Mouse (Mus musculus) Patski (cell line): ENCODE results near the gene Sfrp2. TPM values are rescaled to one million over a fixed set of nuclear protein-coding genes. Genes with fewer than 3 reads are reported as not detected.

Source experiments
- ATAC-seq: fragments of 100-300 bp; one replicate; pipeline ENCODE4 v1.8.0; 2021
- CTCF ChIA-PET: fragments of 350-600 bp; sonication (Branson Sonifier 250); formaldehyde crosslinking; loops from one replicate; lab custom pipeline; 2022; ENCODE audit warnings: inconsistent platforms; lab: Charles Lee
- POLR2A ChIA-PET: fragments of 350-600 bp; sonication (Branson Sonifier 250); formaldehyde crosslinking; loops from one replicate; lab custom pipeline; 2022; ENCODE audit warnings: antibody characterized with exemption, inconsistent platforms; lab: Charles Lee
- DNase-seq: peaks from one replicate; pipeline ENCODE4 v3.0.0-alpha.2; 2011; ENCODE audit warnings: low read depth, low spot score
- H3K27me3 ChIP-seq: fragments of 371-371 bp; one replicate; pipeline ENCODE4 v1.5.1; 2021
- CTCF ChIP-seq: fragments of 100-300 bp; IDR thresholded peaks from one replicate; pipeline ENCODE4 v1.5.1; 2021
- in situ Hi-C: fragments of 300-500 bp; cut with MboI; formaldehyde crosslinking; loops from 3 replicates; pipeline ENCODE4 v1.11.1; 2018; ENCODE audit warnings: low pct_unique_long_range_greater_than_20kb, mixed read lengths
- polyA plus RNA-seq: library from polyadenylated mRNA; unstranded; gene quantifications from one replicate; pipeline ENCODE4 v1.2.3, GENCODE M21; 2021

Gene Sfrp2
- polyA plus RNA-seq, result 0.23 TPM

DNA sequence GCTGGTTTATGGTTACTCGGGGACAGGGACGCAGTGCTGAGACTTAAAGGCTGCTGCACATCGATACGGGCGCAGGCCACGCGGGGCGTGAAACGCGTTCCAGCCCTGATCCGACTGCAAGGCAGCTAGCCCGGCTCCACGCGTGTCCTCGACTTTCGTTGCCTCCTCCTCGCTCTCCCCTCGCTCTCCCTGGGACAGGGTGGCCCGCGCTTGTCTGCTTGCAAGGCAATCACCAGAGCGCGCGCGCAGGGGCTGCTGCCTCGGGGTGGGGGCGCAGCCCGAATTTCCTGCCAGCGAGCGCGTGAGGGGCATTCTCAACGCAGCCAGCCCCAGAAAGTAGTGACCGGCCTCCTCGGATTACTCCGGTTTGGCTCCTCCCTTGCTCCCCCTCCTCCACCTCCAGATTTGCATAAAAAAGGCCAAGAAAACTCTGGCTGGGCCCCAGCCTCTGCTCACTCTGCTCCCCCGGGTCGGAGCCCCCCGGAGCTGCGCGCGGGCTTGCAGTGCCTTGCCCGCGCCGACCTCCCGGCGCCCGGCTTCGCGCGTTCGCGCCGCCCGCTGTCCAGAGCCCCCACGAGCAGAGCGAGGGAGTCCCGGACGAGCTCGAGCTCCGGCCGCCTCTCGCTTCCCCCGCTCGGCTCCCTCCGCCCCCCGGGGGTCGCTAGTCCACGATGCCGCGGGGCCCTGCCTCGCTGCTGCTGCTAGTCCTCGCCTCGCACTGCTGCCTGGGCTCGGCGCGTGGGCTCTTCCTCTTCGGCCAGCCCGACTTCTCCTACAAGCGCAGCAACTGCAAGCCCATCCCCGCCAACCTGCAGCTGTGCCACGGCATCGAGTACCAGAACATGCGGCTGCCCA is at the start of gene Sfrp2:
Gene Sfrp2, plus strand, starts transcription at position 451 of the 855 bp plus-strand sequence.
- CTCF ChIA-PET, result no interaction called here
- ATAC-seq, result peak; percentile 10
- POLR2A ChIA-PET, result no interaction called here
- H3K27me3 ChIP-seq, result peaks cover 67% of the 10 kb centered on the region
- in situ Hi-C loops, result no loop called here
- DNase-seq, result no peak
- no peak for TF ChIP-seq CTCF

DNA sequence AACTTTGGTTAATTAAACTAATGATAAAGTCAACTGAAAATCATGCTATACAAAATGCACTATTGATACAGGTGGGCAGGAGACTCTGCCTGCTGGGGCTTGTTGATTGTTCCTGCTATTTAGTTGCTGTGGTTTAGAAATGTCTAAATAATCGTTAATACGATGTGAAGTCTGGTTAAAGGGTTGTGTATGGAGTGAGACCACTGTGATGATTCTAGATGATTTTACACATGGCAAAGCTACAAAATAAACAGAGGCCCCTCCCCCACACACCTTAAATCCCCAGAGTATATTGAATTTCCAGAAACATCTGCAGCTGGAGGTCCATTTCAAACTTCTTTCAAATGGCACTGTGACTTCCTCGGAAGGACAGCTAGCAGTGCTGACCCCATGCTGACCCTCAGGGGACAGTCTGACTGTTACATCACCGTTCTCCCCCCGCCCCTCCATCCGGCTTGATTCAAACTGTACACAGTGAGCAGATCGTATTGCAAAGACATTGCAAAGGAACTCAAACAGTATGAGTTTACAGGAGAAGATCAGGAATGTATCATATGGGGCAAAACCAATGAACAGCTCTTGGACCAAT is 48.4 kb upstream of the Sfrp2 start:
- DNase-seq, result no peak
- H3K27me3 ChIP-seq, result peaks cover 52% of the 10 kb centered on the region
- in situ Hi-C loops, result no loop called here
- ATAC-seq, result no peak
- no peak for TF ChIP-seq CTCF
- ChIA-PET CTCF (interaction anchor here (1.5 kb wide), 2 partner anchors 9 to 92 kb away, joined by 3 read pairs; no protein-coding TSS in a partner anchor), POLR2A (interaction anchor here (0.7 kb wide), 1 partner anchor 46 kb away, joined by 3 read pairs; no protein-coding TSS in a partner anchor)

DNA sequence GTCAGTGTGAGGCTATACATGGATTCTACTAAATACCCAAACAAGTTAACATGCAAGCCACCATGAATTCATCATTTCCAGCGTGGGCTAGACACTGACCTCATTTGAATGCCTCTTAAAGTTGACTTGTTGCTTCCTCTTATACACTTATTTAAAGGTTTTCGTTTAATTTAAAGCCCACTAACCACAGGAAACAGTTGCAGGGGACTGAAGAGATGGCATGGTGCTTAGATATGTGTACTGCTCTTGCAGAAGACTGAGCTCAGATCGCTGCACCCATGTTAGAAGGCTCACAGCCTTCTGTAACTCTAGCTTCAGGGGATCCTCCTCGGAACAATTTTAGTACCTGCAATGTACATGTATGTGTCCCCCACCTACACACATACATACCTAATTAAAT is 47.5 kb upstream of the Sfrp2 start:
- in situ Hi-C loops, result no loop called here
- CTCF ChIA-PET, result interaction anchor here (1.5 kb wide), 2 partner anchors 10 to 93 kb away, joined by 3 read pairs; no protein-coding TSS in a partner anchor
- DNase-seq (no peak), ATAC-seq (no peak)
- peaks cover 48% of the 10 kb centered on the region for H3K27me3 ChIP-seq
- POLR2A ChIA-PET, result no interaction called here
- no peak for TF ChIP-seq CTCF

DNA sequence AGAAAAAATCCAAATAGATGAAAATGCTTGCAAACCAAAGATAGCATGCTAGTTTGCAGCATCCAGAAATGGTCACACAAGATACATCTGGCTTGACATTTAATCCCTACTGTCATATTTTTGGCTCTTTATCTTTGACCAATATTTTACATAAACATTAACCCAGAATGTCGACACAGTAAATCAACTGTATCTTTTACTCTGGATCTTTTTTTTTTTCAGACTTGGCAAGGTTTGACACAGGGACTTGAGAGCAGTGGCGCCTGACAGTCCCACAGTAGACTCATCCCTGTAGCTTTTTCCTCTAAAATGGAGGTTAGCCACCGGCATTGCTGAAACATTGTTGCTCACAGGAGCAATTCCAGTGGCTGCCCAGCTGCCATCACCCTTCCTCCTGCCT is 37.9 kb upstream of the Sfrp2 start:
- in situ Hi-C loops, result no loop called here
- H3K27me3 ChIP-seq, result peaks cover 41% of the 10 kb centered on the region
- POLR2A ChIA-PET, result no interaction called here
- ATAC-seq (no peak), DNase-seq (no peak)
- CTCF ChIA-PET, result interaction anchor here (1.1 to 1.2 kb wide), 2 partner anchors 24 to 674 kb away, joined by 3 to 4 read pairs; no protein-coding TSS in a partner anchor
- TF ChIP-seq CTCF, result no peak

DNA sequence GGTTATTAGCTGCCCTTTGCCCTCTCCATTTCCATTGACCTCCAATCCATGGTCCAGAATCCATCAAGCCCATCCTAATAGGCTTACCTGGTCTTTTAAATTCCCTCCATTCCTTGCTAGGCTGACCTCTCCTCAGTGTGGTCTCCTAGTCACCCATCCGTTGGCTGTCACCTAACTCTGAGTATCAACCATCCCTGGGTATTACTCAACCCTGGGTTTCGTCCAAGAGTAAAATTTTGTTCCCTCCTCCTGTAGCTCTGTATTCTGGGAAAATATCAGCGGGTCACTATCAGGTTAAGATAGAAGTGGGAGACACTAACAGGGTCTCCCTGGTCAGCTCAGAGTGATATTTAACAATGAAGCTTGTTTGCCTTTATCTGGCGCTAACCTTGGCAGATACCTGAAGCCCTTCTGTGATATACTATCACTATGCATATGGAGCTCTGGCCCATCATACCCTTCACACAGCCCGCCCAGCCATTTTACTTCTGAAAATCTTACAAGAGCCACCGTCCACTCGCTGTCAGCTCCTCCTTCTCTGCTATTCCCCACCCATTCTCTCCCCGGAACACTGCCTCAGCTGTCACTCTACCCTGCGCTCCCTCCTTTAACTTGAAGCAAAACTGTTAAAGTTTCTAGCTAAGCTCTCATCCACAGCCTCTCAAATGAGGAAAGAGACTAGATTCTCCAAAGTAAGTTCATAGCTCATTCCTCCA is 37.3 kb upstream of the Sfrp2 start:
- POLR2A ChIA-PET, result no interaction called here
- peaks cover 43% of the 10 kb centered on the region for H3K27me3 ChIP-seq
- DNase-seq (no peak), ATAC-seq (no peak)
- CTCF ChIA-PET, result interaction anchor here (1.1 to 1.2 kb wide), 2 partner anchors 23 to 675 kb away, joined by 3 to 4 read pairs; no protein-coding TSS in a partner anchor
- in situ Hi-C loops, result no loop called here
- TF ChIP-seq CTCF, result no peak

DNA sequence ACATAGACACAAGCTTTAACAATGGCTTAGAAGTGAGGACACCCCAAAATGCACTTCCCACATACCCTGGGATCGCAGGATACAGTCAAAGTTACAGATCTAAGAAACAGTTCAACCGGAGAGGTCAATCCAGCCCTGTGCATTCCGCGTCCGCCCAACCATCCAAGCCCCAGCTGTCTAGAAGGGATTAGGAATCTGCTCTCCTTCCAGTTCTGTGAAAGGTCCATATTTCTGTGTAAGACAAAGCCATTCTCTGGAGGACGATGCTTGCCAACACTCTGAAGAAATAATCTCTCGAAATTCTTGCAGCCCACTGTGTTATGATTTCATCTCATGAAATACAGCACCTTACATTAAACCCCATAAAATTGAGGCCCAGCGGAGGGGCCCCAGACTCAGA is 32.1 kb upstream of the Sfrp2 start:
- no peak for ATAC-seq

DNA sequence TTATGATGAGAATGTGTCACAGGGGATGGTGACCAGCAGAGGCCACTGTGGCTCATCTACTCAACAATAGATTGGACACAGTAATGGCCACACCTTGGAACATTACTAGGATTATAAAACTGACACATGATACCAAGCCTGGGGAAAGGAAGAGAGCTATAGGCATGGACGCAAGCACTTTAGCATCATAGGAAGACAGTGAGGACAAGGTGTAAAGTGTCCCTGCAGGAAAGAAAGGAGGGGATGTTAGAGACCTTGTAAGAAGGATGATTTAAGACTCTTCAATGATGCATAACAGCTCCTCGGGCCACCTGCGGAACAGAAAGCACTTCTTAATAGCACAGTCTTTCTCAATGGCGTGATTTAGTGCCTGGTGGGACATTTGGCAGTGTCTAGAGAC is 29.1 kb upstream of the Sfrp2 start:
- no peak for ATAC-seq

More for the DNA sequence above, 32.1 kb upstream of the Sfrp2 start:
- in situ Hi-C loops, result no loop called here
- POLR2A ChIA-PET, result no interaction called here
- CTCF ChIA-PET, result interaction anchor here (1.2 kb wide), 1 partner anchor 11 kb away, joined by 3 read pairs; no protein-coding TSS in a partner anchor
- peaks cover 60% of the 10 kb centered on the region for H3K27me3 ChIP-seq
- no peak for TF ChIP-seq CTCF
- DNase-seq, result no peak

DNA sequence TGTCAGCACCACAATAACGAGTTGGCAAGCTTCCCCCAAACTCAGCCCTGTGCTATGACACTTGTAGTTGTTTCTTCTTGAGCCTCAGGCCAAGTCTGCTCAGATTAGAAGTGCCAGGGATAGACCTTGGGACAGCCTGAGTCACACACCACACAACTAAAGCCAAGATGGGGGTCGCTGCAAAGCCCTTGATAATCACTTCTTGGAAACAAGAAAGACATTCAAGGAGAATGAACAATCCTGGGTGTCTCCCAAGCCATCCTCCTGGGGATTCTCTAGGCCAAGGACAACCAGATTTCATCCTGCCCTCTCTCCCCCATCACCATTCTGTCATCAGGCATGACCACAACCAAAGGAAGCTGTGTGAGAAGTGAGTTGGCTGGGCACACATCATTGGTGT is 25.9 kb upstream of the Sfrp2 start:
- H3K27me3 ChIP-seq, result peaks cover 55% of the 10 kb centered on the region
- ATAC-seq (no peak), DNase-seq (no peak)
- POLR2A ChIA-PET, result no interaction called here
- in situ Hi-C loops, result no loop called here
- no peak for TF ChIP-seq CTCF
- CTCF ChIA-PET, result interaction anchor here (1.4 kb wide), 1 partner anchor 17 kb away, joined by 3 read pairs; no protein-coding TSS in a partner anchor

More for the DNA sequence above, 29.1 kb upstream of the Sfrp2 start:
- CTCF ChIA-PET, result interaction anchor here (1.2 to 2.9 kb wide), 2 partner anchors 11 to 12 kb away, joined by 3 to 11 read pairs; no protein-coding TSS in a partner anchor
- H3K27me3 ChIP-seq, result peaks cover 63% of the 10 kb centered on the region
- DNase-seq, result no peak
- in situ Hi-C loops, result no loop called here
- POLR2A ChIA-PET, result no interaction called here
- TF ChIP-seq CTCF, result peak; percentile 11

DNA sequence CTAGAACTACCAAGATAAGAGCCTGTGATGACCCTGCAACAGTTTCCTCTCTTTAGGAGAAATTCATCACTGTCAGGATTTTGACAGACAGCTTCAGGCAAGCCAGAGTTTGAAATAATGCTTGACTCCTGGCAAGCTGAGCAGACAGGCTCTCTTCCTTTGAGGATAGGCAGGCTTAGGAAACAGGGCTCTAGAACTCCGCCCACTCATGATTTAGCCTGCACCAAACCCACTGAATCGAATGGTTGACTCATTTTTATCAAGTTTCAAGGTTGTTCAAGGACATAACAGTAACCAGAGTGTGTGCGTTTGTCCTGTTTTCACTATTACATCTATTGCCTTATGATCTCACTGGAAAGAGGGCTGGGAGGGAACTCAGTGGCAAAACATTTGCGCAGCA is 18.8 kb upstream of the Sfrp2 start:
- in situ Hi-C loops, result no loop called here
- no peak for TF ChIP-seq CTCF
- ChIA-PET POLR2A (no interaction called here), CTCF (interaction anchor here (1.3 to 3.5 kb wide), 2 partner anchors 10 to 37 kb away, joined by 3 to 11 read pairs; no protein-coding TSS in a partner anchor)
- peaks cover 16% of the 10 kb centered on the region for H3K27me3 ChIP-seq
- DNase-seq (no peak), ATAC-seq (no peak)

DNA sequence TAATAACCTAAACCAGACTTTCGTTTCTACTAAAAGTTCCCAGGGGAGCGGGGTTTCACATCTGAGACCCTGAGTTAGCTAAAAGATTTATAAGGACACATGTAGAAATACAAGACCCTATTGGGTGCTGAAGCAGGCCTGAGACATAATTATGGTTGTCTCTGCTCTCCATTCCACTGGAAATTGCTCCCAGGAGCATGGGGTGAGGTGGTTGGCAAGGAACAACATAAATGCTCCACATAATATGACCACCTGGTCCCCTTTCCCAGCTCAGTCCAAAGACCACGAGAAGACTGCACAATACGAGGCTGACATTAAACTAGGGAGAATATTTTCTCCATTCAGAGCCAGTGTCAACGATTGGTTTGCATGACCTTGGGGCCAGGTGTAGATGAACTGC is 18.2 kb upstream of the Sfrp2 start:
- POLR2A ChIA-PET, result no interaction called here
- DNase-seq (no peak), ATAC-seq (no peak)
- peaks cover 17% of the 10 kb centered on the region for H3K27me3 ChIP-seq
- TF ChIP-seq CTCF, result no peak
- CTCF ChIA-PET, result interaction anchor here (3.5 kb wide), 1 partner anchor 10 kb away, joined by 11 read pairs; no protein-coding TSS in a partner anchor
- in situ Hi-C loops, result no loop called here
